Mouse (Mus musculus) CH12.LX (cell line): ENCODE data around the gene Plppr3. TPM values are rescaled to one million over a fixed set of nuclear protein-coding genes. Genes with fewer than 3 reads are reported as not detected.

Experiments used
- DNase-seq: peaks from one replicate; pipeline ENCODE4 v3.0.0-alpha.2; 2013; ENCODE audit errors: extremely low read depth
- H3K27ac ChIP-seq: 2 replicates; pipeline ENCODE4 v1.5.1; 2012; ENCODE audit warnings: low read depth, mild to moderate bottlenecking, control low read depth, moderate library complexity; ENCODE audit not compliant: insufficient read depth
- H3K27me3 ChIP-seq: replicated peaks from 2 replicates; pipeline ENCODE3; 2012; ENCODE audit warnings: inconsistent platforms
- H3K36me3 ChIP-seq, 2 experiments: replicated peaks in 1 of 2; 2 replicates each; pipeline versions ENCODE3 to v1.6.1; 2012; ENCODE audit warnings: inconsistent platforms in 1 of 2, low read length in 1 of 2, mild to moderate bottlenecking in 1 of 2, mixed read lengths in 1 of 2, moderate library complexity in 1 of 2; ENCODE audit not compliant: control insufficient read depth in 1 of 2, insufficient read depth in 1 of 2
- H3K4me1 ChIP-seq, 2 experiments: 2 replicates each; pipeline ENCODE4 v1.6.1; 2012; ENCODE audit warnings: inconsistent platforms in 1 of 2, moderate library complexity in 1 of 2; ENCODE audit not compliant: insufficient read depth in 2 of 2, control insufficient read depth in 1 of 2
- H3K4me2 ChIP-seq: 2 replicates; pipeline ENCODE4 v1.6.1; 2012; ENCODE audit warnings: low read depth, mild to moderate bottlenecking, control low read depth; ENCODE audit not compliant: poor library complexity, insufficient read depth, severe bottlenecking
- H3K4me3 ChIP-seq, 3 experiments: fragments of 150-350 bp in 1 of 3; sonication (generic) in 1 of 3; replicated peaks in 1 of 3; 2 replicates each; pipeline versions ENCODE3 to v1.5.1; 2011 to 2012; ENCODE audit warnings: low read depth in 2 of 3, low read length in 2 of 3, mild to moderate bottlenecking in 2 of 3, moderate library complexity in 2 of 3, control low read depth in 1 of 3, improper control_type of control experiment in 1 of 3, inconsistent platforms in 1 of 3, mixed read lengths in 1 of 3; ENCODE audit not compliant: poor library complexity in 1 of 3
- H3K79me2 ChIP-seq: replicated peaks from 2 replicates; pipeline ENCODE4 v1.6.1; 2012; ENCODE audit warnings: mild to moderate bottlenecking, moderate library complexity; ENCODE audit not compliant: control insufficient read depth, poor library complexity, insufficient read depth, severe bottlenecking; ENCODE audit errors: extremely low read depth
- H3K9ac ChIP-seq: 2 replicates; pipeline ENCODE4 v1.6.1; 2012; ENCODE audit warnings: low read depth, mild to moderate bottlenecking, control low read depth, moderate library complexity; ENCODE audit not compliant: insufficient read depth
- H3K9me3 ChIP-seq: replicated peaks from 2 replicates; pipeline ENCODE3; 2012; ENCODE audit warnings: low read length, inconsistent platforms, mixed read lengths
- BHLHE40 ChIP-seq: IDR thresholded peaks from 2 replicates; pipeline ENCODE4 v1.6.1; 2011; ENCODE audit warnings: mild to moderate bottlenecking, low read depth, low read length, improper control_type of control experiment
- CHD2 ChIP-seq: IDR thresholded peaks from 2 replicates; pipeline ENCODE4 v1.6.1; 2011; ENCODE audit warnings: low read length, improper control_type of control experiment
- E2F4 ChIP-seq: IDR thresholded peaks from 2 replicates; pipeline ENCODE4 v1.6.1; 2011; ENCODE audit warnings: low read depth, low read length, improper control_type of control experiment; ENCODE audit not compliant: insufficient replicate concordance
- GABPA ChIP-seq: IDR thresholded peaks from 2 replicates; pipeline ENCODE4 v1.6.1; 2012; ENCODE audit warnings: low read depth, low read length, improper control_type of control experiment, inconsistent platforms; ENCODE audit not compliant: insufficient replicate concordance
- HCFC1 ChIP-seq: IDR thresholded peaks from 2 replicates; pipeline ENCODE4 v1.6.1; 2012; ENCODE audit warnings: low read depth, mild to moderate bottlenecking, inconsistent platforms, low read length, improper control_type of control experiment
- IRF4 ChIP-seq: IDR thresholded peaks from 2 replicates; pipeline ENCODE4 v1.6.1; 2014; ENCODE audit warnings: low read depth, mild to moderate bottlenecking, inconsistent platforms, low read length, improper control_type of control experiment
- JUND ChIP-seq: conservative IDR thresholded peaks from 2 replicates; pipeline ENCODE4 v1.6.1; 2011; ENCODE audit warnings: low read depth, low read length, improper control_type of control experiment
- MAFK ChIP-seq: IDR thresholded peaks from 2 replicates; pipeline ENCODE4 v1.6.1; 2011; ENCODE audit warnings: low read length, improper control_type of control experiment; ENCODE audit not compliant: insufficient replicate concordance
- MAZ ChIP-seq: IDR thresholded peaks from 2 replicates; pipeline ENCODE4 v1.6.1; 2012; ENCODE audit warnings: low read depth, mild to moderate bottlenecking, inconsistent platforms, low read length, improper control_type of control experiment, moderate library complexity
- NRF1 ChIP-seq: IDR thresholded peaks from 2 replicates; pipeline ENCODE4 v1.6.1; 2014; ENCODE audit warnings: low read depth, mild to moderate bottlenecking, inconsistent platforms, low read length, improper control_type of control experiment, moderate library complexity
- POLR2A ChIP-seq: IDR thresholded peaks from 2 replicates; pipeline ENCODE4 v1.6.1; 2011; ENCODE audit warnings: low read depth, mild to moderate bottlenecking, improper control_type of control experiment, low read length
- RCOR1 ChIP-seq: conservative IDR thresholded peaks from 2 replicates; pipeline ENCODE4 v1.6.1; 2012; ENCODE audit warnings: low read depth, mild to moderate bottlenecking, inconsistent platforms, low read length, improper control_type of control experiment
- SMC3 ChIP-seq: IDR thresholded peaks from 2 replicates; pipeline ENCODE4 v1.6.1; 2011; ENCODE audit warnings: low read depth, low read length, improper control_type of control experiment
- TCF12 ChIP-seq: IDR thresholded peaks from 2 replicates; pipeline ENCODE4 v1.6.1; 2014; ENCODE audit warnings: low read depth, mild to moderate bottlenecking, inconsistent platforms, low read length, improper control_type of control experiment
- UBTF ChIP-seq: IDR thresholded peaks from 2 replicates; pipeline ENCODE4 v1.6.1; 2012; ENCODE audit warnings: low read depth, mild to moderate bottlenecking, inconsistent platforms, low read length, improper control_type of control experiment, moderate library complexity
- USF1 ChIP-seq: IDR thresholded peaks from 2 replicates; pipeline ENCODE4 v1.6.1; 2014; ENCODE audit warnings: low read depth, mild to moderate bottlenecking, inconsistent platforms, low read length, improper control_type of control experiment
- USF2 ChIP-seq: conservative IDR thresholded peaks from 2 replicates; pipeline ENCODE4 v1.6.1; 2011; ENCODE audit warnings: low read depth, low read length, improper control_type of control experiment
- ZMIZ1 ChIP-seq: IDR thresholded peaks from 2 replicates; pipeline ENCODE4 v1.6.1; 2012; ENCODE audit warnings: low read depth, mild to moderate bottlenecking, inconsistent platforms, low read length, improper control_type of control experiment
- dilution Hi-C: fragments of 300-500 bp; cut with MboI; formaldehyde crosslinking; loops from 2 replicates; pipeline ENCODE4 v1.14.3; 2020; ENCODE audit warnings: low sequenced_read_pairs; ENCODE audit not compliant: extremely low pct_unique_long_range_greater_than_20kb, extremely low pct_ligation_motif_present
- in situ Hi-C: fragments of 300-500 bp; cut with MboI; formaldehyde crosslinking; loops from 3 replicates; pipeline ENCODE4 v1.14.3; 2019; ENCODE audit warnings: low sequenced_read_pairs, low pct_ligation_motif_present, low pct_unique_long_range_greater_than_20kb, mixed read lengths
- polyA plus RNA-seq: library from polyadenylated mRNA; unstranded; fragments of >175 nt; gene quantifications from 2 replicates; pipeline ENCODE4 v1.2.1, GENCODE M21; 2012; ENCODE audit warnings: low read depth; ENCODE audit not compliant: insufficient read length
- total RNA-seq, 2 experiments: library from RNA; depleted of rRNA; stranded (reverse); fragments of 300-350 nt in 1 of 2; fragments of >200 nt in 1 of 2; gene quantifications; 2 replicates each; pipeline ENCODE4 v1.2.3; 2012 to 2014

The Plppr3 gene
- total and polyA plus RNA-seq, 3 experiments = 0.47 to 3.4 TPM; not detected in 1

- no peak for DNase-seq
- in situ Hi-C loops (no loop called here), dilution Hi-C loops (no loop called here)
- peaks cover 16 to 24% of the 10 kb centered on the region in 2 experiments for H3K4me1 ChIP-seq
- H3K36me3 ChIP-seq = peaks cover 82 to 92% of the 10 kb centered on the region in 2 experiments
- no peaks in the 10 kb centered on the region for H3K9me3 ChIP-seq
- H3K27me3 ChIP-seq = no peaks in the 10 kb centered on the region
- no peak for TF ChIP-seq RCOR1
- no peak for TF ChIP-seq USF1
- no peak for TF ChIP-seq E2F4
- no peak for TF ChIP-seq HCFC1
- TF ChIP-seq BHLHE40 = no peak
- TF ChIP-seq MAZ = no peak
- TF ChIP-seq TCF12 = no peak
- no peak for TF ChIP-seq CHD2
- TF ChIP-seq USF2 = no peak
- no peak for TF ChIP-seq GABPA
- TF ChIP-seq UBTF = no peak
- TF ChIP-seq JUND = no peak
- no peak for TF ChIP-seq POLR2A
- TF ChIP-seq, all 38 proteins: peak for 0
- H3K9ac ChIP-seq = no peak overlapping the region
- H3K4me2 ChIP-seq = no peak overlapping the region
- H3K4me3 ChIP-seq = no peak overlapping the region
- peaks cover 42% of the 10 kb centered on the region for H3K79me2 ChIP-seq
- peak overlapping the region; percentile 11; the same call in 1 of the 2 replicates for H3K27ac ChIP-seq
These were observed 13.0 kb downstream of the Plppr3 start for GRCm38 (mm10) chr10:79861230-79862048.

GRCm38 (mm10) chr10:79860079-79860911 is 14.1 kb downstream of the Plppr3 start:
- no peak overlapping the region for H3K27ac ChIP-seq
- H3K9ac ChIP-seq = no peak overlapping the region
- TF ChIP-seq USF2 (no peak), NRF1 (no peak), CHD2 (no peak), MAFK (no peak), SMC3 (no peak), ZMIZ1 (no peak), MAZ (no peak), IRF4 (no peak), GABPA (no peak)
- H3K9me3 ChIP-seq = no peaks in the 10 kb centered on the region
- no peak overlapping the region for H3K4me3 ChIP-seq
- H3K4me1 ChIP-seq = peaks cover 11 to 26% of the 10 kb centered on the region in 2 experiments
- DNase-seq = no peak
- no peak overlapping the region for H3K4me2 ChIP-seq
- no peaks in the 10 kb centered on the region for H3K27me3 ChIP-seq
- peaks cover 54% of the 10 kb centered on the region for H3K79me2 ChIP-seq
- dilution Hi-C loops = no loop called here
- in situ Hi-C loops = no loop called here
- H3K36me3 ChIP-seq = peaks cover 82 to 87% of the 10 kb centered on the region in 2 experiments
